Mouse (Mus musculus) natural killer cell, adult 2 months (primary cell): Measurements from ENCODE around the gene Ntpcr.

Source experiments
- DNase-seq, 2 experiments: peaks; one replicate each; pipeline ENCODE4 v3.0.0; 2022; ENCODE audit warnings: low spot score in 2 of 2

Gene Ntpcr

GRCm38 (mm10) chr8:125775031-125775430 lies 45.3 kb downstream of the Ntpcr start:
- no peak for DNase-seq

- no peak for DNase-seq
These were observed 46.6 kb downstream of the Ntpcr start for GRCm38 (mm10) chr8:125776314-125776713.

- no peak for DNase-seq
These were observed 47.0 kb downstream of the Ntpcr start for GRCm38 (mm10) chr8:125776800-125777199.

- no peak for DNase-seq
These were observed 47.9 kb downstream of the Ntpcr start for GRCm38 (mm10) chr8:125777478-125778164.

- no peak for DNase-seq
These were observed 49.2 kb downstream of the Ntpcr start for GRCm38 (mm10) chr8:125778919-125779318.

- DNase-seq: no peak
These were observed 49.9 kb downstream of the Ntpcr start for GRCm38 (mm10) chr8:125779656-125780055.

GRCm38 (mm10) chr8:125782161-125782560 lies 52.4 kb downstream of the Ntpcr start:
- DNase-seq: no peak

- DNase-seq: no peak
These were observed 57.1 kb downstream of the Ntpcr start for GRCm38 (mm10) chr8:125786886-125787285.

- no peak for DNase-seq
These were observed 63.2 kb downstream of the Ntpcr start for GRCm38 (mm10) chr8:125792816-125793455.

GRCm38 (mm10) chr8:125795341-125795740 lies 65.6 kb downstream of the Ntpcr start:
- no peak for DNase-seq

- DNase-seq: no peak
These were observed 67.2 kb downstream of the Ntpcr start for GRCm38 (mm10) chr8:125796970-125797369.
